Mouse (Mus musculus) hindbrain, embryonic 12.5 days (tissue): ENCODE data around the gene H1f0. TPM values are rescaled to one million over a fixed set of nuclear protein-coding genes. Genes with fewer than 3 reads are reported as not detected.
A peak's percentile ranks its signal among the peaks of the same experiment; 100 is the strongest.

Experiments
- ATAC-seq: fragments of 200-750 bp; cut with Nextera tagmentation; 2 replicates; pipeline ENCODE4 v1.8.0; 2017; ENCODE audit warnings: moderate TSS enrichment; ENCODE audit not compliant: low FRiP score
- H3K27ac ChIP-seq: fragments of 300-500 bp; sonication (generic); 2 replicates; pipeline ENCODE4 v1.5.1; 2016; ENCODE audit warnings: mild to moderate bottlenecking
- H3K27me3 ChIP-seq: fragments of 300-500 bp; sonication (generic); 2 replicates; pipeline ENCODE4 v1.6.1; 2016; ENCODE audit warnings: mild to moderate bottlenecking
- H3K36me3 ChIP-seq: fragments of 300-500 bp; sonication (generic); 2 replicates; pipeline ENCODE4 v1.6.1; 2016; ENCODE audit warnings: mild to moderate bottlenecking
- H3K4me1 ChIP-seq: fragments of 300-500 bp; sonication (generic); 2 replicates; pipeline ENCODE4 v1.6.1; 2016
- H3K4me2 ChIP-seq: fragments of 300-500 bp; sonication (generic); replicated peaks from 2 replicates; pipeline ENCODE4 v1.6.1; 2016; ENCODE audit warnings: mild to moderate bottlenecking
- H3K4me3 ChIP-seq: fragments of 300-500 bp; sonication (generic); 2 replicates; pipeline ENCODE4 v1.5.1; 2016; ENCODE audit warnings: mild to moderate bottlenecking
- H3K9ac ChIP-seq: fragments of 300-500 bp; sonication (generic); 2 replicates; pipeline ENCODE4 v1.6.1; 2016; ENCODE audit warnings: mild to moderate bottlenecking, moderate library complexity
- H3K9me3 ChIP-seq: fragments of 300-500 bp; sonication (generic); replicated peaks from 2 replicates; pipeline ENCODE4 v1.6.1; 2016; ENCODE audit warnings: mild to moderate bottlenecking
- WGBS: fragments of 180-500 bp; shearing (Covaris S2); methylation state at CpG from one replicate; pipeline ENCODE4 v1.1.7; 2016; 5-methylcytosine and 5-hydroxymethylcytosine counted together
- polyA plus RNA-seq: library from polyadenylated mRNA; unstranded; fragments of >200 nt; fragmentation: Nextera tagmentation; extraction: Ambion mirVana; gene quantifications from 2 replicates; pipeline ENCODE4 v1.2.1, GENCODE M21; 2016

H1f0 gene
- polyA plus RNA-seq, 1 experiment from 2014 or later, result 456 TPM

DNA sequence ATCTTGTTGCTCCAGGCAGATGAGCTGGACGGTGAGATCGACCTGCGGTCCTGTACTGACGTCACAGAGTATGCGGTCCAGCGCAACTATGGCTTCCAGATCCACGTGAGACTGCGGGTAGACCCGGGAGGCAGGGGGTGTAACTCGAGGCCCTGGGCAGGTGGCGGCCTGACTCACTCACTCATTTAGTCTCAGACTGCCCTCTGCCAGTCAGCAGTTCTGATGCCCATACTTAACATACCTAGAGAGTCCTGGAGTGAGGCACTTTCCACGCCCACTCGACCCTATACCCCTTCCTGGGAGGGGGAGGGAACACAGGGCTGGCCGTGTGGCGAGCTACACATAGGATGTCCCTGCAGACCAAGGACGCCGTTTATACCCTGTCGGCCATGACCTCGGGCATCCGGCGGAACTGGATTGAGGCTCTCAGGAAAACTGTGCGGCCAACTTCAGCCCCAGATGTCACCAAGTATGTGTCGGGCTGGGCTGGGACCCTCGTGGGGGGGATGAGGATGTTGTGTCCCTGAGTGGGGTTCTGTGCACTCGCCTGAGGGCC lies 37.2 kb upstream of the H1f0 start:
- Histone ChIP-seq H3K27me3 (no peaks in the 10 kb centered on the region), H3K27ac (no peak overlapping the region), H3K4me2 (no peak overlapping the region), H3K36me3 (peaks cover 75% of the 10 kb centered on the region), H3K4me3 (no peak overlapping the region), H3K9me3 (no peaks in the 10 kb centered on the region), H3K4me1 (peaks cover 13% of the 10 kb centered on the region), H3K9ac (no peak overlapping the region)
- no peak for ATAC-seq
- 95% methylated on average over 25 of the region's 25 CpGs for WGBS

DNA sequence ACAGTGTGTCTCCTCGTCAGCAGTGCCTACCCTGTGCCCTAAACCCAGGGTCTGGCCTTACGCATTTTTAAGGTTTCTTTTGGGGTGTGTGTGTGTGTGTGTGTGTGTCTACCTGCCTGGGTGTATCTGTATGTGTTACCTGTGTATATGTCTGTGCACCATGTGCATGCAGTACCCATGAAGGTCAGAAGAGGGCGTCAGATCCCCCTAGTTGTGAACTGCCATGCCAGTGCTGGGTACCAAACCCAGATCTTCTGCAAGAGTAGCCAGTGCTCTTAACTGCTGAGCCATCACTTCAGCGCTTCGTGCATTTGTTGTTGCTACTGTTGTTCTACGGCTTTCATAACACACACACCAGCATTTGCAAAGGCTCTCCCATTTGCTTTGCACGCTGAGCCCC lies 36.0 kb upstream of the H1f0 start:
- no peak overlapping the region for H3K4me2 ChIP-seq
- H3K27me3 ChIP-seq, result no peaks in the 10 kb centered on the region
- H3K36me3 ChIP-seq, result peaks cover 84% of the 10 kb centered on the region
- H3K27ac ChIP-seq, result no peak overlapping the region
- peaks cover 10% of the 10 kb centered on the region for H3K4me1 ChIP-seq
- H3K9ac ChIP-seq, result no peak overlapping the region
- no peaks in the 10 kb centered on the region for H3K9me3 ChIP-seq
- H3K4me3 ChIP-seq, result no peak overlapping the region
- WGBS, result 94% methylated on average over 7 of the region's 7 CpGs
- ATAC-seq, result no peak

DNA sequence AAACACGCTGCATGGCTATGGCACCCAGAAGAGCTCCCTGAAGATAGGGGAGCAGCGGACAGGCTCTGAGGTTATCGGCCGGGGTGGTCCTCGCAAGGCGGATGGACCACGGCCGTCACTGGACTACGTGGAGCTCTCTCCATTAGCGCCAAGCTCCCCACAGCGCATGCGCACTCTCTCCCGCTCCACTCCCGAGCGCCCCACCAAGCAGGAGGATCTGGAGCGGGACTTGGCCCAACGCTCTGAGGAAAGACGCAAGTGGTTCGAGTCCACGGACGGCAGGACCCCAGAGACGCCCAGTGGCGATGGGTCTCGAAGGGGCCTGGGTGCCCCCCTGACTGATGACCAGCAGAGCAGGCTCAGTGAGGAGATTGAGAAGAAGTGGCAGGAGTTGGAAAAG lies 35.3 kb upstream of the H1f0 start:
- no peaks in the 10 kb centered on the region for H3K27me3 ChIP-seq
- no peak for ATAC-seq
- H3K36me3 ChIP-seq, result peaks cover 87% of the 10 kb centered on the region
- no peak overlapping the region for H3K4me3 ChIP-seq
- H3K9me3 ChIP-seq, result no peaks in the 10 kb centered on the region
- no peak overlapping the region for H3K27ac ChIP-seq
- WGBS, result 96% methylated on average over 24 of the region's 24 CpGs
- H3K4me2 ChIP-seq, result no peak overlapping the region
- no peak overlapping the region for H3K9ac ChIP-seq
- H3K4me1 ChIP-seq, result peaks cover 8% of the 10 kb centered on the region

GRCm38 (mm10) chr15:78995916-78996315 lies 32.3 kb upstream of the H1f0 start:
- ATAC-seq, result no peak
- H3K9ac ChIP-seq, result no peak overlapping the region
- 90% methylated on average over 4 of the region's 4 CpGs for WGBS

DNA sequence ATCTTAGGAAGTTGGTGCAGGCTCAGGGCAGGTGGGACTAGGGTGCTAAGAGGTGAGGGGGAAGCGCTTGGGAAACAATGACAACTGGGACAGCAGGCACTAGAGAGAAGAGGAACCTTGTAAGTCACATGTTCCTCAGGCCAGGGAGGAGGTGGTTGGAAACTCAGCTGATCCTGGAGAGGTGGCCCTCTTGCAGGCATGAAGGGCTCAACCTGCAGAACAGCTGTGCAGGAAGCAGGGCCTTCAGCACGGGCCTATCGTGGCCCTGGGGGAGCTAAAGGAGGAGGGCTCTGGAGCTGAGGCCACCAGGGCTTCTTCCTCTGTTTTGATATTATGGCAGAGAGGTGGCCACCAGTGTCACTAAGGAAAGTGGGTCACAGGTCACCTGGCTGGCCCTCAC lies 31.6 kb upstream of the H1f0 start:
- WGBS, result 89% methylated on average over 3 of the region's 3 CpGs
- Histone ChIP-seq H3K9me3 (no peaks in the 10 kb centered on the region), H3K4me1 (no peaks in the 10 kb centered on the region), H3K27ac (no peak overlapping the region), H3K4me3 (no peak overlapping the region), H3K4me2 (no peak overlapping the region), H3K27me3 (no peaks in the 10 kb centered on the region), H3K9ac (no peak overlapping the region), H3K36me3 (peaks cover 81% of the 10 kb centered on the region)
- ATAC-seq, result no peak

More at GRCm38 (mm10) chr15:78995916-78996315, 32.3 kb upstream of the H1f0 start:
- no peaks in the 10 kb centered on the region for H3K27me3 ChIP-seq
- H3K4me3 ChIP-seq, result no peak overlapping the region
- H3K27ac ChIP-seq, result no peak overlapping the region
- no peaks in the 10 kb centered on the region for H3K9me3 ChIP-seq
- no peaks in the 10 kb centered on the region for H3K4me1 ChIP-seq
- H3K4me2 ChIP-seq, result no peak overlapping the region
- peaks cover 81% of the 10 kb centered on the region for H3K36me3 ChIP-seq

DNA sequence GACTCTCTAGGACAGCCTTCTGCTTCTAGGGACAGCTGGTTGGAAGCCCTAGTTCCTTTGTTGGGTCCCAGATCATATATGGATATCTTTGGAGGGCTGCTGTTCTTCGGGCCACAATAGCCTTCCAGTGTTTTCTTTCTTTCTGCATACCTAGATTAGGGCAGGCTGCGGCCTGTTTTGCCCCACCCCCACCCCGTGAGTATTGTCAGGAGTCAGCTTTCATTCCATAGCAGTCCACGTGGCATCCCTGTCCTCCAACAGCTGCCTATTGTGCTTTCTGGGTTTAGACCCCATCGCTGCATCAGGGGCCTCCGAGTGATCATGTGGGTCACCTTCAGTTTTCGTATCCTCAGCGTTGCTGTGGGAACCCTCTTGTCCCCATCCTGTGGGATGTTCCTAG lies 29.9 kb upstream of the H1f0 start:
- H3K4me1 ChIP-seq, result no peaks in the 10 kb centered on the region
- no peak overlapping the region for H3K27ac ChIP-seq
- H3K27me3 ChIP-seq, result no peaks in the 10 kb centered on the region
- peaks cover 81% of the 10 kb centered on the region for H3K36me3 ChIP-seq
- no peak overlapping the region for H3K4me2 ChIP-seq
- no peak for ATAC-seq
- 0 out of 2 replicates have a peak overlapping the region, but pooled peaks have one; percentile 27 for H3K9ac ChIP-seq
- H3K9me3 ChIP-seq, result no peaks in the 10 kb centered on the region
- H3K4me3 ChIP-seq, result no peak overlapping the region
- 62% methylated on average over 8 of the region's 8 CpGs for WGBS

GRCm38 (mm10) chr15:78999586-78999985 lies 28.7 kb upstream of the H1f0 start:
- Histone ChIP-seq H3K4me2 (no peak overlapping the region), H3K27ac (no peak overlapping the region), H3K4me1 (no peaks in the 10 kb centered on the region), H3K27me3 (no peaks in the 10 kb centered on the region), H3K36me3 (peaks cover 81% of the 10 kb centered on the region), H3K9ac (no peak overlapping the region), H3K9me3 (no peaks in the 10 kb centered on the region), H3K4me3 (no peak overlapping the region)
- WGBS, result 84% methylated on average over 11 of the region's 11 CpGs
- no peak for ATAC-seq

- no peak for ATAC-seq
- no peaks in the 10 kb centered on the region for H3K4me1 ChIP-seq
- peaks cover 83% of the 10 kb centered on the region for H3K36me3 ChIP-seq
- H3K9ac ChIP-seq, result no peak overlapping the region
- WGBS, result 78% methylated on average over 7 of the region's 7 CpGs
- no peak overlapping the region for H3K4me3 ChIP-seq
- no peak overlapping the region for H3K4me2 ChIP-seq
- H3K9me3 ChIP-seq, result no peaks in the 10 kb centered on the region
- H3K27me3 ChIP-seq, result no peaks in the 10 kb centered on the region
- no peak overlapping the region for H3K27ac ChIP-seq
Observed at GRCm38 (mm10) chr15:79000357-79000791, 27.9 kb upstream of the H1f0 start.

DNA sequence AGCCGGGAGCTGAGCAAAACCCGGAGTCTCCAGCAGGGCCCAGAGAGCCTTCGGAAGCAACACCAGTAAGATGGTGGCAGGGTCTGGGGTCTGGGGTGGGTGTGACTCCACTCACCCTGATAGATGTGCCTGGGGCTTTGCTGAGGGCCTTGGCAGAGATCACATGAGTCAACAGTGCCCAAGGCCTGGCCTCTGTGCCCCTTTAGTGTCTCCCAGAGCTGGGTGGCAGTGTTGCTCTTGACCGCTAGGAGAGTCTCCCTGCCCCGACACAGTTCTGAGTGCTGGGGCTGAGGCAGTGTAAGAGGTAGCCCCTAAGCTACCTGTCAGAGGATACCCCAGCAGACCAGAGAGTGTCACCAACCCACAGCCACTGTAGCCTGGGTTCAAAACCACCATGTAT lies 26.7 kb upstream of the H1f0 start:
- no peak overlapping the region for H3K4me2 ChIP-seq
- no peaks in the 10 kb centered on the region for H3K4me1 ChIP-seq
- no peaks in the 10 kb centered on the region for H3K27me3 ChIP-seq
- H3K36me3 ChIP-seq, result peaks cover 85% of the 10 kb centered on the region
- ATAC-seq, result no peak
- H3K27ac ChIP-seq, result no peak overlapping the region
- H3K4me3 ChIP-seq, result no peak overlapping the region
- H3K9ac ChIP-seq, result no peak overlapping the region
- 86% methylated on average over 5 of the region's 5 CpGs for WGBS
- H3K9me3 ChIP-seq, result no peaks in the 10 kb centered on the region

DNA sequence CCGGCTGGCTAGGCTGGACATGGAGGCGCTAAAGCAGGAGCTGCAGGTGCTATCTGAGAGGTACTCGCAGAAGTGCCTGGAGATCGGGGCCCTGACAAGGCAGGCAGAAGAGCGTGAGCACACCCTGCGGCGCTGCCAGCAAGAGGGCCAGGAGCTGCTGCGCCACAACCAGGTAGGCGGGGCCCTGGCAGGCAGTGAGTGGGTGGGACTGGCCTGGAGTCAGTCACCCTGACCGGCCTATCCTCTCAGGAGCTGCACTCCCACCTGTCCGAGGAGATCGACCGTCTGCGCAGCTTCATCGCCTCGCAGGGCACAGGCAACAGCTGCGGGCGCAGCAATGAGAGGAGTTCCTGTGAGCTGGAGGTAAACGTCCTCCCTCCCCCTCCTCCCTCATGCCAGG lies 26.2 kb upstream of the H1f0 start:
- Histone ChIP-seq H3K4me3 (no peak overlapping the region), H3K9ac (no peak overlapping the region), H3K4me1 (no peaks in the 10 kb centered on the region), H3K27ac (no peak overlapping the region), H3K4me2 (no peak overlapping the region), H3K9me3 (no peaks in the 10 kb centered on the region), H3K27me3 (no peaks in the 10 kb centered on the region), H3K36me3 (peaks cover 85% of the 10 kb centered on the region)
- no peak for ATAC-seq
- 53% methylated on average over 19 of the region's 19 CpGs for WGBS

GRCm38 (mm10) chr15:79003079-79003478 lies 25.2 kb upstream of the H1f0 start:
- WGBS, result 89% methylated on average over 3 of the region's 3 CpGs
- Histone ChIP-seq H3K9ac (no peak overlapping the region), H3K4me1 (no peaks in the 10 kb centered on the region), H3K4me2 (no peak overlapping the region), H3K27ac (no peak overlapping the region), H3K4me3 (no peak overlapping the region), H3K36me3 (peaks cover 81% of the 10 kb centered on the region), H3K27me3 (no peaks in the 10 kb centered on the region), H3K9me3 (no peaks in the 10 kb centered on the region)
- no peak for ATAC-seq

DNA sequence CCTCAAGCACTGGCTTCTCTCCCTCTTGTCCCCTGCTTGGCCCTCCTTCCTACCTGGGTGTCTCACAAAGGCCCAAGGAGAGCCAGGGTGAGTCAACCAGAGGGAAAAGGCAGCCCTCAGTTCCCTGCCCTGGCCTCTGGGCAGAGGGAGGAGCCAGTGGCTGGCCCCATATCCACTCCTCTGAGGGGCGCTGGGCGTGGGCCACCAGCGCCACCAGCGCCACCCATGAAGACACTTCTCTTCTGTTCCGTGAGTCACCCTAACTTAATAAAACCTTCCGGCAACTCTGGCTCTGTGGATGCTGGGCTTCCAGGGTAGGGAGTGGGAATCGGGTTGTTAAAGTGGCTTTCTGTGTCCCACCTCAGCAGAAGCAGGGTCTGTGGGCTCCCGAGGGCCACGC lies 22.7 kb upstream of the H1f0 start:
- Histone ChIP-seq H3K9ac (no peak overlapping the region), H3K27ac (no peak overlapping the region), H3K4me3 (no peak overlapping the region), H3K27me3 (no peaks in the 10 kb centered on the region), H3K4me1 (peaks cover 7% of the 10 kb centered on the region), H3K4me2 (no peak overlapping the region), H3K9me3 (no peaks in the 10 kb centered on the region), H3K36me3 (peaks cover 69% of the 10 kb centered on the region)
- ATAC-seq, result no peak
- 79% methylated on average over 9 of the region's 9 CpGs for WGBS

DNA sequence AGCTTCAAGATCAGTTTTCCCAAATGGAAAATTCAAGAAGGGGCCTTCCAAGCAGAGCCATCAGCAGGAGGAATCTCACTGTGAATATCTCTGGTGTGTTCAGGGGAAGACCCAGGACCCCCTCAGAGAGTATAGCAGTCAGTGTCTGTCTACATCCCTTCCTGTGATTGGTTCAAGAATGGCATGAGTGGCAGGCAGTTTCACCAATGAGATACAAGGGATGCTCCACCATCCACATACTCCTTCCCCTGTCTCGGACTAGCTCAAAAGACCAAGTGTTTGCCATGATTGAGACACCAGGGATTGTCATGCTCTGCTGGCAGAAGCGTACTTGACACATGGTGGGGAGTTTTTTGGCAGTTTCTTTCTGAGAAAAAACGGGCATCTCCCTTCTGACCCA lies 21.6 kb upstream of the H1f0 start:
- H3K36me3 ChIP-seq, result peaks cover 58% of the 10 kb centered on the region

More for the DNA sequence above, 21.6 kb upstream of the H1f0 start:
- Histone ChIP-seq H3K9ac (no peak overlapping the region), H3K4me1 (peaks cover 12% of the 10 kb centered on the region), H3K9me3 (no peaks in the 10 kb centered on the region), H3K4me3 (no peak overlapping the region), H3K27me3 (no peaks in the 10 kb centered on the region), H3K27ac (no peak overlapping the region), H3K4me2 (no peak overlapping the region)
- WGBS, result 81% methylated on average over 3 of the region's 3 CpGs
- ATAC-seq, result no peak
